Mouse (Mus musculus): ENCODE data around the gene Rbks.
"Not testable (repeated sequence)": the region's sequence is repeated elsewhere in the genome, so short reads cannot be mapped to it uniquely, and the experiment has no call there.

Rbks gene

DNA sequence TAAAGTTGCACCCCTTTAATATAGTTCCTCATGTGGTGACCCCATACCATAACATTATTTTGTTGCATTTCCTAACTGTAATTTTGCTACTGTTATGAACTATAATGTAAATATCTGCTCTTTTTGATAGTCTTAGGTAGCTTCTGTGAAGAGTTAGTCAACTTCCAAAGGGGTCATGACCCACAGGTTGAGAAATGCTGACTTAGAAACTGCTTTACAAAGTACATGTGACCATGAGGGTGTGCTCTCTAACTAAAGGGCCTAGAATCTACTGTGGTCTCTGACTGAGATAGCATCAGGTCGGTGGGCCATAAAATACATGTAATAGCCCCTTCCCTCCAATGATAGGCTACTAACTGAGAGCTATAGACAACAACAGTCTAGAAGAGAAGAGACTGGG lies 19.4 kb downstream of the Rbks start:
- DNase-seq (ENCODE audit: low spot score in 2 of 2), result no peak

DNA sequence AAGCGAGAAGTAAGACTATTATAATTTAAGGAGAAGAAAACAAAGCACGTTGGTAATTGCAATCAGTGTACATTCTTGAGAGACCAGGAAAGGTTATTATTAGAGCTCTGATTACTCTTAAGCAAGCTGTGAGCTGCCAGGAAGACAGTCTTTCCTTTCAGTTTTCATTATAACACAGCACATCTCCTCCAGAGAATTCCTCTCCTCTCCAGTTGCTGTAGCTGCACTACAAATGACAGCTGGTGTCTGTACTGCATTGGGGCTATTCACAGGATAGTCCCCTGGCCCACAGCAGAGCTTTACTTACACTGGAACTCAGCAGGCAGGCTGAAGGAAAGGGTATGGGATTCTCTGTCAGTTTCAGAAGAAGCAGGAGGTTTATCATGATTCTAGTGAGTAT lies 24.0 kb downstream of the Rbks start:
- DNase-seq (ENCODE audit: low spot score in 2 of 2), result no peak

DNA sequence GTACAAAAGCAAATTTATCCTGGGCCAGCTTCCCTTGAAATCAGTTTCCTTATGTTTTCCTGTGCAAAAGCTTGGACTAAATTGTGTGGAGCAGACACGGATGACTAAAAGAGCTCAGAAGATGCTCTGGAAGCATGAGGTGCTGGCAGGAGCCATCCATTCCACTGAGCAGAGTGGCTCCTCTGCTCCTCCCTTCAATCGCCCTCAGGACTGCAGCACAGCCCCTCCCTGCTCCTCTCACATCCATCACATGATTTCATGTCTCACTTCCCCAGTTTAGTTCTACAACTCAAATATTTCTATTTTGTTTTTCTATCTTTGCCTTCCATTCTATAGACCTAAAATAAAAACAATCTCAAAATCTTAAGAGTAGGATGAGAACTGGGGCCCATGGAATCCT lies 26.3 kb downstream of the Rbks start:
- DNase-seq (ENCODE audit: low spot score in 2 of 2), result no peak

DNA sequence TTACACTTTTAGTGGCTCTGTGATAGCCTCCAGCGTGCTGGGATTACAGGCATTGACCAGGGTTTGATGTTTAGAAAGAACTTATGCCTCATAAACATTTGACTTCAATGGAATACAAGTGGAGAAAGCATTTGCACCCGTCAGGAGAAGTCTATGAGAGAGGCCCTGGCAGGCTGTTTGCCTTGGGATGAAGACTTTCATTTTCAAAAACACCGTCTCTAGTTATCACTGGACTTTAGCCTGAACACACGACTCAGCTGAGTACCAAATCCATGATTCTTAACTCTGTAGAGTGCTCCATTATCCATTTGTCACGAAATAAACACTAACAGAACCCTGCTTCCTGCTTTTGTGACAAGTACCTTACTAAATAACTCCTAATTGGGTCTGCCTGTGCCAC lies 27.4 kb downstream of the Rbks start:
- DNase-seq (ENCODE audit: low spot score in 2 of 2), result no peak

DNA sequence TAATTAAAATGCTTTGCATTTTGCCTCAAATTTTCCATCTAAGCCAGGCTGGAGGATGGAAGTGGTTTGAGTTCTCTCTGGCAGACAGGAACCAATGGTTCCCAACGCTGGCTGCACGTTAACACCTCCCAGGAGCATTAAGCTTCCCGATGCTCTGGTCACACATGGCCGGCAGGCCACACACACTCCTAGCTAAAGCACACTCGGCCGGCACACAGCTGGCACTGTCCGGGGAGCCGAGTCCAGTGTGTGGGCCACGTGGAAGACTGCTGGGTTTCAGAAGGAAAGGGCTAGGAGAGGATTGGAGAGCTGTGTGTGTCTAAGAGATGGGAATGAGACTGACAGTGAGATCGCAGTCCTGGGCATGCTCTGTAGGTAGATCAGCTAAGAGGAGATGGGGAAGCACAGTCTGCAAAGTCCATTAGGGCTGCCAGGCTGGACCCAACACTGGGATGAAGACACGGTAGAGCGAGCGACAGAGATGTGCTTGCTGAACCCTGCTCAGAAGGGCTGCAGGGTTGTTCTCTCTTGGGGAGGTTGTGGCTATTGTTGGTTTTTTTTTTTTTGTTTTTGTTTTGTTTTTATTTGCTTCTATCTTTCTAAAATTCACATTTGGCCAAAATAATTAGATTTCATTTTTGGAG lies 29.0 kb downstream of the Rbks start:
- DNase-seq (ENCODE audit: low spot score in 2 of 2), result no peak

DNA sequence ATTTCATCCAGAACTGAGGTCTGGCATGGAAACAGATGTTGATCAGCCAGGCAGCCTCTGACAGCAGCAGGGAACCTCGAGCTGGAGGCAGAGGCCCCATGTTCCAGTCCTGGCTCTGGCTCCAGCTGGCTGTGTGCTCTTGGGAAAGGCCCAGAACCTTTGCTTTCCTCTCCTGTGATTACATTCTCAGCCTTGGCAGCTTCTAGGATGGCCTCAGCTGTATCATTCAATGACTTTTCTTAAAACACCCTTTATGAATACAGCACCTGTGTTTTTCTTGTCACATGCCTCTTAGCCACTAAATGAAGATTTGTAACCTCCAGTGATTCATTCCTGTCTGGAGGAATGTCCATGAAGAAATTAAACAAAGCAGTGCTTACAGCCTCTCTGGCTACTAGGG lies 31.3 kb downstream of the Rbks start:
- DNase-seq (ENCODE audit: low spot score in 2 of 2), result no peak

DNA sequence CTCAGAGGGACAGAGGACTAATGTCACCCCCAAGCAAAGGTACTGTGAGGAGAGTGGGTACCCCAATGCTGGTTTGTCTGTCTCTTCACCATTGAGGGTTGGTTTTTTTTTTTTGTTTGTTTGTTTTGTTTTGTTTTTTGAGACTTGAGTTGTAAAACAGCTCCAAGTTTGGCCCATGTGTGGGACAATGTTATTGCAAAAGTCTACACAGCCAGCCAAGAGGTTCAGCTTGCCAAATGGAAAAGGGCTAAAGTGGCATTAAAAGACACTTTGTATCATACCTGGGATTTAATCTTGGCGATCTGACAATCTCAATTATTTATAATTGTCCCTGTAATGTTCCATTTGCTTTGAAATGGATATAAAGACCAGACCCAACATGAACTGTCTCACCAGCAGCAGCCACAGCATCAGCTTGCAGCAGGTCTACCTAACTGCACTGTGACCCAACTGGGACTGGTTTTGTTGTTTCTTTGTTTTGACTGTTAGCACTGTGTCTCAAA lies 41.7 kb downstream of the Rbks start:
- no peak for DNase-seq (ENCODE audit: low spot score in 2 of 2)

DNA sequence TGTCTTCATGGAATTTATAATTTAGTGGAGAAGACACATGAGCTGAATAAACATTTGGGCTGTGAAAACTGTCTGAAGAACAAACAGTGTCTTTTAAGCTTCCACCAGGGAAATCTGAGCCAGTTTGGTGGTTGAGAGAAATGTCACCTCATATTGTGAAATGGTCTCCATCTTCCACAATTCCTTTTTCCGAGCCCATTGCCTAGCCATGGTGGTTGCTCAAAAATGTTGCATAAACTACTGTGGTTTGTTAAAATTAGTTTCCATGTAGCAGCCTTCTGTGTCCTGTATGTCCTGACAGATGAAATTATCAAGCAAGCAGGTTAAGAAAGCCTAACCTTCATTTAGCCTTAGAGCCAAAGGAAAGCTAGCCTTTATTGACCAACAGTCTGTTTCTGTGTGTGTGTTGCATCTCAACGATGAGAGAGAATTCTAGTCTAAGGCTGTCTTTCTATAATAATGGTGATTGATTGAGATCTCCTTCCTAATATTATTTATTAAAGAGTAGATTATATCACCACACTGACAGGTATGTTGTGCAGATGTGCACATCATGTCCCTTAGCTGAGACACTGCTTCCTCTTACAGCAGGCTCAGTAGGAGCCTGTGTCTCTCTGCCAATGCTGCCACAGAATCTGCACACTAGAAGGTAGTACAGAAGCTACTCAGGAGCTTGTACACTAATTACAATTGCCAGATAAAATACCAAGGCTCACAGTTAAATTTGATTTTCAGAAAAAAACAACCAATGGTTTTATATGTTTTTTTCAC lies 46.7 kb downstream of the Rbks start:
- no peak for DNase-seq (ENCODE audit: low spot score in 2 of 2)

DNA sequence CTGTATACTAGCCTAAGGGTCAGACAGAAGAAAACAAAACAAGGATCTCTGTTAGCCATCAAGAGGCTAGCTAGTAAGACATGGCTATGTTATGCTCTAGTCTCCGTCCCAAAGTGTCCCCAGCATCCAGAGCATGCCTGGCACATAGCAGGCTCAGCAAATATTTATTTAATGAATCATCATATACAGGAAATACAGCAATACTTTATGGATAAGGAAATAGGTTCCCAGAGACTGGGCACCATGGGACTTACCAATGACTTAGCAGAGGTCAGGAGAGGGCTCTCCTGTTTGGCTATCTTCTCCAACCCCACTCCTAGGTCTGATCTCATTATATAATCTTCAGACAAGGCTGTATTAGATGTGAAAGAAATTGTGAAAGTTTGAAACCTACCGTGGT lies 50.1 kb downstream of the Rbks start:
- DNase-seq (ENCODE audit: low spot score in 2 of 2), result no peak

DNA sequence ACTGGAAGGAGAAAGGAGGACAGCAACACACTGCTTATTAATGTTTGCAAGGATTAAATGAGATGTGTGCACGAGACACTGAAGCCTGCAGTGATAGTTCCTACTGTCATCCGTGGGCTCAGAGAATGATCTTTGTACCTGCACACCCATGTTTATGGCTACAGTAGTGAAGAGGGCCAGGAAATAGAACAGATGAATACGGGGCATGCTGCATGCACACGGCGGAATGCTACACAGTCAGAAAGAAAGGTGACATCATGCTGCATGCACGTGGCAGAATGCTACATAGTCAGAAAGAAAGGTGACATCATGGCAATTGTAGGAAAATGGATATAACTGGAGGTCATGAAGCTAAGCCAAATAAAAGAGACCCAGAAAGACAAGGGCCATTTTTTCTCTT lies 50.9 kb downstream of the Rbks start:
- no peak for DNase-seq (ENCODE audit: low spot score in 2 of 2)

DNA sequence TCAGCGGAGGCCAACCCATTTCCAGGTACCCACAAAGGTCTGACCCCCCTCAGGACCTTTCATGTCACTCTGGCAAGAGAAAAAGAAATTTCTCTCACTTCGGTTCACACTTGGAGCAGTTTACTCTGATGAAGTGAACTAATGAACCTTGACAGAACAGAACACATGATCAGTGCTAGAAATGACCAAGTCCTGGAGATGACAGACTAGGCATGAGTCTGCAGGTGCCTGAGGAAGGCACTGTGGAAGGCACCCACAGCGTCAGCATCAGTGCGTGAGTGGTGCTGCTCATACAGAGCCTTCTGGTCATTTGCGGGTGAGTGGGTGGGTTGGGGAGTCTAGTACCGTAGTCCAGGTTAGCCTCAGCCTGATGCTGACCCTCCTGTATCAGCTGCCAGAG lies 51.6 kb downstream of the Rbks start:
- no peak for DNase-seq (ENCODE audit: low spot score in 2 of 2)

DNA sequence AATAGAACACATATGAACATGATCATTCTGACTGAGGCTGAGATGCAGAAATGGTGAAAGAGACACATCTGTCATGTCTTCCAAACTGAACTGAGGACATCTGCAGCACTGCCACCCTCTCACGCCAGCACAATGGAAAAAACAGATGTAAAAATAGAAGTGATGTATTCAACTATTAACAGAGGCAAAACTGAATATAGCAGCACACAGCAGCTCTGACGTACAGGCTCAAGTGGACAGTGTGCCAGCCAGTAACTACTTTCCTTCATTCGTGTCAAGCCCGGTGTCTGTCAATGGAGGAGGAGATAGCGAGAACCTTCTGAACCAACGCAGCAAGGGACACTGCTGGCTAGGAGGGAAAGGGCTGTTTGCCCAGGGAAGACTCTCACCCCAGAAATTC lies 52.6 kb downstream of the Rbks start:
- DNase-seq (ENCODE audit: low spot score in 2 of 2), result no peak

DNA sequence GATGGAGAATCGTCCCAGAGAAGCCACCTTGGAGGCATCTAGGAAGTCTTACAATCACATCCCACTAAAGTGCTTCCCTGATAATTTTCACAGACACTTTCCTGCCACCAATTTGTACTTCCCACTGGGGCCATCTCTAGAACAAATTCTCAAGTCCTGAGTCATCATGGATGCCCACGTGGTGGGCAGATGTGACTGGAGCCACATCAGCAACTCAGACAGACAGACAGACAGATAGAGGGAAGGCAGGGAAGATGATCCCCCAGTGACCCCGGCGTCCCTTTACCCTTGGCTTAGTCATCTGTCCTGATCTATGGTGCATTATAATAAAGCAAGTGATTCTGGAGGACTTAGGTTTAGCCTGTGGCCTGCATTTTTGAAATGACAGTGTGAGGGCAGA lies 53.2 kb downstream of the Rbks start:
- DNase-seq (ENCODE audit: low spot score in 2 of 2), result no peak

DNA sequence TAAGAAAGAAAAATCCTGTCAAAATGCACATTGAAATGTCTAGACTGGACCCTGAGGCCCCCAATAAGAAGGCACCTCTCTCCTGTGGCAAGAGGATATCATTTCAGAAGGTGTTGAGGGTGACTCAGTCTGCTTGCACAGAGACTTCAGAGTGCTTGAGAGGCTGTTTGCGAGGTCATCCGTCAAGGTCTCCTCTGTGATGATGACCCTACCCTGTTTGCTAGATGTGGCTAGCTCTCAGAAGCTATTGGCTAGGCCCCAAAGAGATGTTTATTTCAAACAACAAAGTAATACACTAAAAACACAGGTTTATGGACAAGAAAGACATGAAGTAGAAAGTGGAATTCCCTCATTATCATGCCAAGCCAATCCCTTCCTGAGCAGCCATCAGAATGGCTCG lies 55.1 kb downstream of the Rbks start:
- DNase-seq (ENCODE audit: low spot score in 2 of 2), result no peak

DNA sequence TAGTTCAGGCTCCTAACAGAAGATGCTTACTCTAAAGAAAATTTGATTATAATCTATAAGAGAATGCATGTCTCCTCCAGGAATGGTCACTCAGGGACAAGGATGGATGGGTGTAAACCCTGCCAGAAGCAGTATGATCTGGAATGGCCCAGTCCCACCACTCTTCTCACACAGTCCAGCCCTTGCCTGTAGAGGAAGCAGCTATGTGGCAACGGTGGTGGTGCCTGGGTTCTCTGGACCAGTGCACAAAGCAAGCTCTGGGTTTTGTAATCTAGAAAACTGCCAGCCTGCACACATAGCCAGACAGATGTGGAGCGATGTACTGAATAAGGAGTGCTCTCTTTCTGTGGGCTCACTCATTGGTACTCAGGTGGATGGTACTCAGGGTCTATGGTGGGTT lies 56.9 kb downstream of the Rbks start:
- no peak for DNase-seq (ENCODE audit: low spot score in 2 of 2)

DNA sequence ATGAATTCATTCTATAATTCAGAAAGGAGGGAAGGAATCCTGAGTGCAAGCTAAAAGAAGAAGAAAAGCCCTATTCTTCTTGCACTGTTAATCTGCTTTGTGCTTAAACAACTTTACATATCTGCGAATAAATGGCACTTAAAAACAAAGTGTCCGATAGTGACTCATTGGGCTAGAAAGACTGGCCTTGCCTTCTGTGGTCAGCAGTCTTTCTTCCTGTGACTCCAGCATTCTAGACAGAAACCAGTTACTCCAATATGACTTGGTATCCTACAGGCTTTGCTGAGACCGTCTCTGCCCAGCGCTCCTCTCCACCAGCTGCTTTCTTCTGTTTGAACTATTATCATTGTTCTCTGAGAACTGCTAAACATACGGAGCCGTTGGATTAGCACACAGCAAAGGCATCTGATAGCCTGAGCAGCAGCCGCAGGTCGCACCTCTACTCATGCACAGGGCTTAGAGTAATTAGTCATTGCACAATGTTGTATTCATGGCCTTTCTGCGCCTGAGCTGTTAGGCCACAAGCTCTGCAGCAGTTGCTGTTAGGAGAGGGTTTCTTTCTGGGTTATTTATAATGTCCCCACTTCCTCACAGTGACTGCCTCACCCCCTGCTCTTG lies 60.7 kb downstream of the Rbks start:
- no peak for DNase-seq (ENCODE audit: low spot score in 2 of 2)

DNA sequence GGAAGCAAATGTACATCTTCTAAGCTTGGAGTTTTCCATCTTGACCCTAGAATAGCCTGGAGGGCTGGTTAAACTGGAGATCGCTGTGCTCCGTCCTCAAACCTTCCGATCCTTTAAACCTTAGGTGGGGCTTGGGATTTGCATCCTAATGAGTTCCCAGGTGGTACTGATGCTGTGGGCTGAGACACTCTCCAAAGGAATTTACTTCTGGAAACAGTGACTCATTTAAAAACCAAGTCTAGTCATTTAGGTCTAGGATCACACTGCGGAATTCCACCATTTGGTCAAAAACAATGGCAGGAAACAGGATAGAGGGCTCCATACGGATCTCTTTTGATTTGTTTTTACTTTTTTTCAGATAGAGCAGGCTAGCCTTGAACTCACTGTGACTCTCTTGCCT lies 62.7 kb downstream of the Rbks start:
- no peak for DNase-seq (ENCODE audit: low spot score in 2 of 2)

DNA sequence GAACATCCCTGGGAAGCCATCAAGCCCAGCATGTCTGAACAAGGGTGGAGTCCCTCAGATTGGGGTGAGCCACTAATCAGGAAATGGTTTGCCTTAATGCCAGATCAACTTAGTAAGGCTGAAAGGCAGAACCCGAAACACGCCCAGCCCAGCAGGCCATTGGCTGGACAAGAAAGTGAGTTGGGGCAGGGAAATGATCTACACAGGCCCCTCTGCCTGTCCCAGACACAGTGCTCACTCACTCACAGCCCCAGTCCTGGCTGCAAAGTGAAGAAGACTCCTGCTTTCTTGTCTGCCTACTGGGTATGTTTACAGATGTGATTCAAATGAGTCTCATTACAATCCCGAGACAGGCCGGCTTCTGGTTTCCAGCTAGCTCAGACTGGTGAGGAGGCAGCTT lies 63.3 kb downstream of the Rbks start:
- DNase-seq (ENCODE audit: low spot score in 2 of 2), result no peak

DNA sequence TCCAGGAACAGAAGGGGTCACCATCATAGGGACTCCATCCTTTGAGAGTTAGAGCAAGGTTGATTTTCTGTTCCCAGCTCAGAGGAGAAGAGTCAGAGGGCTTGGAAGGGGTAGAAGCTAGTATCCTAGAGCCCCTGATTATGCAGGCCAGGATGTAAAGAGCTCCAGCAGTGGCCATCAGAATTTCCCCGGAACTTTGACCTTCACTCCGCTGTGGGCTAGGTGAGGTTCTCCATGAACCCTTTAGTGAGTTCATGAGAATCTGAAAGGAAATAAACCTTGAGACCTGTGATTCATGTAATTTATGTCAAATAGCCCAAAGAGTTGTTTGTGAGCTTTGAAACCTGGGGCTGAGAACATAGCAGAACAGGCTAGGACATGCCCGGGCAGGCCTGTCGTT lies 66.3 kb downstream of the Rbks start:
- DNase-seq (ENCODE audit: low spot score in 2 of 2), result not testable (repeated sequence)

DNA sequence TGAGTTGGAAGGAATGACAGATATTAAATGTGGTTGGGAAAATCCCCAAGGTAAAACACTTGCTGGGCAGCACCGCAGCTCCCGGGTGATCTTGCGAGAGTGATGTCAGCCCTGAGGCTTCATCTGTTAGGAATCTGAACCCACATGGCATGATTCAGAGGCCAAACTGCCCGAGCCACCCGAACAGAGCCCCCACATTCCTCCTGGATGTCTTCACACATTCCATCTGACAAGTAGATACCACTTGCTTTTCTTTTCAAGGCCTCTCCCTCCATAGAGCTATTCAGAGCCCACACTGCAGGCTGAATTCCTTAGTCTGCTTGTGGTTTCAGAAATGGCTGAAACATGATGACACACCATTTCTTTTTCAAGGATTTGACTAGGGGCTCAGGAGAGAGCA lies 67.4 kb downstream of the Rbks start:
- DNase-seq (ENCODE audit: low spot score in 2 of 2), result no peak

DNA sequence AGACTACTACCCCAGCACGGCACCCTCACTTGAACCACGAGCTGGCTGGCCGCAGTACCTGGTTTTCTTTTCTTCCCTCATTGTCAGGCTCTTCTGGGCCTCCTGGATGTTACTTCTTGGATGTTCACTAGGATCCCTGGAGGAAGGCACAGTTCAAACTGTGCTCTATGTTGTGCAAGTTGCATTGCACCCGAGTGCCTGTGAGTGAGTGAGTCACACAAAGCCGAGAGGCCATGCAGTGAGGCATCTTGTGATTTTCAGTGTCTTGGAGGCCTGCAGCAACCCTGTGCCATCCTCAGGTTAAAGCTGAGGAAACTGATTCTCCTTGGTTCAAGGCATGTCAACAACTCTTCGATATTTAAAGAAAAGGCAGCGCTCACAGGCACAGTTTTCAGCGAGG lies 68.9 kb downstream of the Rbks start:
- DNase-seq (ENCODE audit: low spot score in 2 of 2), result no peak

DNA sequence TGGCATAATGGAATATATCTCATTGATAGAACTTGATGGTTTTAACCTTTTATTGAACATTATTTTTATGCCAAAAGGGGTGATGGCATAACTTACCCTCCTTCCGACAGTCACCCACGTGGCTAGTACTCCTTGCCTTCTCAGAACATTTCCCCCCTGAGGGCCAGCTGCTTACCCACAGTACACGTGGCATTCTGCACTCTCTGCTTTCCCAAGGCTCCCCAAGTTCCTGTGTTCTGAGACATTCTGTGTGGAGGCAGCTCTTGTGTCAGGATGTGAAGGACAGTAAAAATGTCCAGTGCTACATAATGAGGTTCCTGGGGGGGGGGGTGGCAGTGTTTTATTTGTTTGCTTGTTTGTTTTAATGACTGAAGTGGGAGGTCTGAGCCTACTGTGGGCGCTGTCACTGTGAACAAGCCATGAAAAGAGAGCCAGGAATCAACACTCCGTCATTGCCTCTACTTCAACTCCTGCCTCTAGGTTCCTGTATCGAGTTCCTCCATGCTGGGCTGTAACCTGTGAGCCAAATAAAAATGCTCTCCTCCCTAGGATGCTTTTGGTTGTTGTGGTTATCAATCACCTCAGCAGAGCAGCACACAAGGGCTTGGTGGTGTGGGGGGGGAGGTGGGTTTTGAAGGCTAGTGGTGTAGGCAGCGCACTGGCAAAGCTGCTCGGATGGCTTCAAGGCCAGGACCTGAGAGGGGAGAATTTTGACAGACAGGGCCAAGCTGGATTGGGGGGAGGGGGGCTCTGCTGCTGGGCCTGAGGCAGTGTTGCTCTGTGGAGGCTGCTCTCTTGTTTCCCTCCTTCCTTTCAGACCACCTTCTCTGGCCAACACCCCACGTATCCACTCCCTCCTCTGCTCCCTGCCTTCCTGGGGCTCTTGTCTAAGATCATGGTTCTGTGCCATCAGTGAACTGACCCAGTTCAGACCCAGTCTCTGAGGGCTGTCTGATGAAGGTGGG lies 69.6 kb downstream of the Rbks start:
- no peak for DNase-seq (ENCODE audit: low spot score in 2 of 2)
